Mouse (Mus musculus) bone marrow, adult 2 months (tissue): ENCODE results near the gene Sp6.

Experiments used
- CTCF ChIP-seq: fragments of 200-500 bp; IDR thresholded peaks from 2 replicates; pipeline ENCODE4 v1.5.1; 2011; ENCODE audit warnings: low read length, control low read depth; ENCODE audit not compliant: control insufficient read depth, insufficient read depth
- POLR2A ChIP-seq: fragments of 200-500 bp; IDR thresholded peaks from 2 replicates; pipeline ENCODE4 v1.6.1; 2011; ENCODE audit warnings: low read depth, mild to moderate bottlenecking, control low read depth, low read length, borderline replicate concordance; ENCODE audit not compliant: control insufficient read depth

- TF ChIP-seq POLR2A, result no peak
- no peak for TF ChIP-seq CTCF
Measured at GRCm38 (mm10) chr11:96992722-96993311, 20.4 kb upstream of the Sp6 start.
